Mouse (Mus musculus) macrophage (primary cell): Measurements from ENCODE around the gene Vmn1r143. TPM values are rescaled to one million over a fixed set of nuclear protein-coding genes. Genes with fewer than 3 reads are reported as not detected.
"Not testable (repeated sequence)": the region's sequence is repeated elsewhere in the genome, so short reads cannot be mapped to it uniquely, and the experiment has no call there.

Experiments used
- H3K27ac ChIP-seq: fragments of 350-480 bp; formaldehyde crosslinking; 2 replicates; pipeline ENCODE4 v1.9.0; 2021
- H3K36me3 ChIP-seq: fragments of 350-480 bp; formaldehyde crosslinking; 2 replicates; pipeline ENCODE4 v1.9.0; 2021; ENCODE audit errors: inconsistent target
- H3K4me3 ChIP-seq: fragments of 350-480 bp; formaldehyde crosslinking; 2 replicates; pipeline ENCODE4 v1.9.0; 2021; ENCODE audit errors: inconsistent target
- H3K79me2 ChIP-seq: fragments of 350-480 bp; formaldehyde crosslinking; 2 replicates; pipeline ENCODE4 v1.9.0; 2021; ENCODE audit errors: inconsistent target
- WGBS: methylation state at CpG from one replicate; pipeline ENCODE4 v1.1.7; 2026; ENCODE audit warnings: inconsistent platforms; ENCODE audit not compliant: missing documents; 5-methylcytosine and 5-hydroxymethylcytosine counted together
- polyA plus RNA-seq: library from polyadenylated mRNA; stranded (reverse); fragments of 250-400 nt; gene quantifications from 3 replicates; pipeline ENCODE4 v1.2.4, GENCODE M21; 2018; ENCODE audit warnings: inconsistent platforms
- total RNA-seq, 78 experiments: library from RNA; depleted of rRNA; stranded (reverse); fragments of 250-400 nt; gene quantifications; 1 replicate in 9 of 78; 2 replicates in 24 of 78; 3 replicates in 43 of 78; 4 replicates in 2 of 78; pipeline ENCODE4 v1.2.4; 2018; ENCODE audit warnings: inconsistent platforms in 56 of 78

Vmn1r143 gene
- not detected for total RNA-seq (2018; cell fraction: chromatin; rRNA removed)
- not detected for total RNA-seq (2018; cell fraction: cytosol; rRNA removed)
- not detected for total RNA-seq (2018; cell fraction: nucleus; rRNA removed)
- polyA plus RNA-seq: not detected in 3 replicates

- H3K79me2 ChIP-seq, H3K36me3 ChIP-seq, H3K27ac ChIP-seq, H3K4me3 ChIP-seq: not testable (repeated sequence)
- no CpG with 5 or more reads among the region's 3 CpGs for WGBS
Observed at GRCm38 (mm10) chr7:22189077-22189476, at the start of gene Vmn1r143. Gene Vmn1r143 (plus strand): TSS chr7:22189377.

- no CpG with 5 or more reads among the region's 3 CpGs for WGBS
Observed at GRCm38 (mm10) chr7:22163935-22164334, 25.2 kb upstream of the Vmn1r143 start, which contains the start of gene Vmn1r142. Gene Vmn1r142 (minus strand): TSS chr7:22164035.

GRCm38 (mm10) chr7:22201164-22201563 lies 12.0 kb downstream of the Vmn1r143 start, which contains the start of gene Gm8653:
Gene Gm8653 (minus strand): TSS chr7:22201264.
- H3K4me3 ChIP-seq, H3K27ac ChIP-seq, H3K79me2 ChIP-seq, H3K36me3 ChIP-seq: not testable (repeated sequence)
- no CpG with 5 or more reads among the region's 2 CpGs for WGBS

More at GRCm38 (mm10) chr7:22163935-22164334, 25.2 kb upstream of the Vmn1r143 start, which contains the start of gene Vmn1r142:
- H3K27ac ChIP-seq, H3K36me3 ChIP-seq, H3K4me3 ChIP-seq, H3K79me2 ChIP-seq: not testable (repeated sequence)

- not testable (repeated sequence) for H3K4me3 ChIP-seq, H3K36me3 ChIP-seq, H3K27ac ChIP-seq, H3K79me2 ChIP-seq
- 30% methylated on average over 1 of the region's 2 CpGs for WGBS
Observed at GRCm38 (mm10) chr7:22229384-22229783, 40.2 kb downstream of the Vmn1r143 start, which contains the start of gene Gm8453. Gene Gm8453 (minus strand): TSS chr7:22229484.

Other genes with a start within 250 kb of the Vmn1r143 start
- not detected in 3 replicates for gene Vmn1r137, start 194.8 kb upstream of the Vmn1r143 start, polyA plus RNA-seq
- not detected in 3 replicates for gene Vmn1r138, start 160.5 kb upstream of the Vmn1r143 start, polyA plus RNA-seq
- not detected in 3 replicates for gene Gm6176, start 133.1 kb upstream of the Vmn1r143 start, polyA plus RNA-seq
- gene Vmn1r139, start 120.3 kb upstream of the Vmn1r143 start, polyA plus RNA-seq: not detected in 3 replicates
- not detected in 3 replicates for gene Gm16451, start 71.1 kb upstream of the Vmn1r143 start, polyA plus RNA-seq
- not detected in 3 replicates for gene Gm10666, start 54.6 kb upstream of the Vmn1r143 start, polyA plus RNA-seq
- gene Vmn1r142, start 25.3 kb upstream of the Vmn1r143 start, polyA plus RNA-seq: not detected in 3 replicates
- gene Gm8653, start 11.9 kb downstream of the Vmn1r143 start, polyA plus RNA-seq: not detected in 3 replicates
- not detected in 3 replicates for gene Gm8453, start 40.1 kb downstream of the Vmn1r143 start, polyA plus RNA-seq
- not detected in 3 replicates for gene Gm4187, start 140.3 kb downstream of the Vmn1r143 start, polyA plus RNA-seq
- not detected in 3 replicates for gene Gm8660, start 181.7 kb downstream of the Vmn1r143 start, polyA plus RNA-seq
- gene Vmn1r148, start 224.2 kb downstream of the Vmn1r143 start, polyA plus RNA-seq: not detected in 3 replicates
- not detected in 3 replicates for gene Vmn1r149, start 248.9 kb downstream of the Vmn1r143 start, polyA plus RNA-seq